Mouse (Mus musculus) splenic B cell, adult 2 months (primary cell): ENCODE measurements around the gene Mnt.
A peak's percentile ranks its signal among the peaks of the same experiment; 100 is the strongest.

Experiments used
- DNase-seq: peaks from one replicate; pipeline ENCODE4 v3.0.0-alpha.2; 2011; ENCODE audit warnings: low read depth, low spot score
- H3K27me3 ChIP-seq: 2 replicates; pipeline ENCODE4 v1.6.1; 2012; ENCODE audit warnings: mild to moderate bottlenecking, low read length, moderate library complexity, mixed read lengths; ENCODE audit not compliant: control insufficient read depth, poor library complexity, insufficient read depth, severe bottlenecking
- H3K36me3 ChIP-seq: 2 replicates; pipeline ENCODE4 v1.6.1; 2012; ENCODE audit warnings: mild to moderate bottlenecking, low read length, moderate library complexity, mixed read lengths; ENCODE audit not compliant: control insufficient read depth, poor library complexity, insufficient read depth, severe bottlenecking

The Mnt gene

GRCm38 (mm10) chr11:74837056-74837693 is 6.5 kb downstream of the Mnt start:
- Histone ChIP-seq H3K36me3 (no peaks in the 10 kb centered on the region), H3K27me3 (no peaks in the 10 kb centered on the region)
- DNase-seq, result no peak

DNA sequence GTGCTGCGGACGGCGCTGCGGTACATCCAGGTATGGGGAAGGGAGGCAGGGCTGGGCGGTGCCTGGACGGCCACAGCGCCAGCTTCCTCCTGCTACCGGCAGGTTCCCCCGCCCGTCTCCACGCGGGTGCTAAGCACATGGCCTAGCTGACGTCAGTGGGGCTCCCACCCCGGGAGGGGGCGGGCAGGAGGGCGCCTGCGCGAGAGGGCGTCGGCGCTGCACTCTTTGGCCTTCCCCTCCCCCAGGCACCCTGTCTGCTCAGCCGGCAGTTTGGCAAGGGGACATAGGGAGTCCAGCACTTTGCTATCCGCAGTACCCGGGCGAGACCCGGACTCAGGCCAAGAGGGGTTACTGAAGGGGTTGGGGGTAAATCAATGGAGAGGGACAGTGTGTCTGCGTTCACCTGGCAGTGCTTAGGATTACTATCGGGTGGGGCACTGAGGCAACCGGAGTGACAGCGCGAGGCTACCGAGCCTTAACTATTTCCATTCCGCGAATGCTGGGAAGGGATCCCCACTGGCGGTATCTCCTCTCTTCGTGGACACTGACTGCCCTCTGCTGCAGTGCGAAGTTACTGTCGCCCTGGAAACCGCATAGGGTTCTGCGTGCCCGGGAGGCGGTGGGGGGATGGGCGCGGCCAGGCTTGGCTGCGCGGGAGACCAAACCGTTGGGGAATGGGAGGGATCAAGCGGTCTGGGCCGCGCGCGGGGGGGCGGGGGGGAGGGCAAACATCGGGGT is 7.1 kb downstream of the Mnt start:
- peak; percentile 99 for DNase-seq
- Histone ChIP-seq H3K27me3 (no peaks in the 10 kb centered on the region), H3K36me3 (no peaks in the 10 kb centered on the region; the same call in 1 of the 2 replicates)

DNA sequence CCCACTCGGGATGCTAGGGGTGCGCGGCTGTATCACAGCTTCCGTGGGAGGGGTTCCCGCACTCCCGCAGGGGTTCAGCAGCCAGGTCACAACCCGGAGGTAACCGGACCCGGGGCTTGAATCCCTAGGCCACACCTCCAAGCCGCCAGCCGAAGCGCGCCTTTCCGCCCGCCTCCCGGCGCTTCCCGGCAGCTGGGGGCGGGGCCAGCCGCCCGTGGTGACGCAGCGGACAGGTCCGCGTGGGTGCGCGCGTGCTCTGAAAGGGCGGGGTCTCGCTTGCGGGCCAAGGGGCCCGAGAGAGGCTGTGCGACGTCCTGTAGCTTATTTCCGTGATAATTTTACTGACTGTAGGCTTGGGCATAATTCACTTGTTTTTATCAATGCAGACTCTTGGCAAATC is 7.7 kb downstream of the Mnt start:
- DNase-seq, result peak; percentile 98
- peaks cover 2% of the 10 kb centered on the region for H3K36me3 ChIP-seq

GRCm38 (mm10) chr11:74838971-74839370 is 8.3 kb downstream of the Mnt start:
- peak; percentile 91 for DNase-seq
- H3K27me3 ChIP-seq, result no peaks in the 10 kb centered on the region
- peaks cover 5% of the 10 kb centered on the region for H3K36me3 ChIP-seq

More for the DNA sequence above, 7.7 kb downstream of the Mnt start:
- no peaks in the 10 kb centered on the region for H3K27me3 ChIP-seq

- DNase-seq, result no peak
- Histone ChIP-seq H3K36me3 (peaks cover 9% of the 10 kb centered on the region), H3K27me3 (no peaks in the 10 kb centered on the region)
Measured at GRCm38 (mm10) chr11:74839860-74840715, 9.4 kb downstream of the Mnt start.

DNA sequence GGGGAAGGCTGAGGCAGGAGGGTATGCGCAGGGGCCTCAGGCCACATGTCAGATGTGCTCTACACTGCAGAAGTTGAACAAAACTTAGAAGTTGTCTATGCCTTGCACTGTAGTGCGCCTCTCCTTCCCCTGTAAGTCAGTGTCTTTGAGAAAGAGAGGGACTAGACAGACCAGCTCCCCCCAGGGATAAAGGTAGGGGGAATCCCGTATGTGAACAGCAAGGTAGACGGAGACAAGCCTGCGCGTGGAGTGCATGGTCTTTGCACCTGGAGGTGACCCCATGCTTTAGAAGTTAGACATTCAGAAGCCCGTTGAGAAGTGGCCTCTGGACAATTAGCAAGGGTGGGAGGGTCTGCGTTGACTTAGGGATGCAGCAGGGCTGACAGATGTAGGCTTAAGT is 10.0 kb downstream of the Mnt start:
- DNase-seq, result no peak
- Histone ChIP-seq H3K27me3 (no peaks in the 10 kb centered on the region), H3K36me3 (peaks cover 14% of the 10 kb centered on the region)

- Histone ChIP-seq H3K27me3 (no peaks in the 10 kb centered on the region), H3K36me3 (peaks cover 14% of the 10 kb centered on the region)
- DNase-seq, result no peak
Measured at GRCm38 (mm10) chr11:74841366-74841765, 10.6 kb downstream of the Mnt start.

GRCm38 (mm10) chr11:74842045-74842444 is 11.3 kb downstream of the Mnt start:
- peaks cover 14% of the 10 kb centered on the region for H3K36me3 ChIP-seq
- no peak for DNase-seq
- no peaks in the 10 kb centered on the region for H3K27me3 ChIP-seq

DNA sequence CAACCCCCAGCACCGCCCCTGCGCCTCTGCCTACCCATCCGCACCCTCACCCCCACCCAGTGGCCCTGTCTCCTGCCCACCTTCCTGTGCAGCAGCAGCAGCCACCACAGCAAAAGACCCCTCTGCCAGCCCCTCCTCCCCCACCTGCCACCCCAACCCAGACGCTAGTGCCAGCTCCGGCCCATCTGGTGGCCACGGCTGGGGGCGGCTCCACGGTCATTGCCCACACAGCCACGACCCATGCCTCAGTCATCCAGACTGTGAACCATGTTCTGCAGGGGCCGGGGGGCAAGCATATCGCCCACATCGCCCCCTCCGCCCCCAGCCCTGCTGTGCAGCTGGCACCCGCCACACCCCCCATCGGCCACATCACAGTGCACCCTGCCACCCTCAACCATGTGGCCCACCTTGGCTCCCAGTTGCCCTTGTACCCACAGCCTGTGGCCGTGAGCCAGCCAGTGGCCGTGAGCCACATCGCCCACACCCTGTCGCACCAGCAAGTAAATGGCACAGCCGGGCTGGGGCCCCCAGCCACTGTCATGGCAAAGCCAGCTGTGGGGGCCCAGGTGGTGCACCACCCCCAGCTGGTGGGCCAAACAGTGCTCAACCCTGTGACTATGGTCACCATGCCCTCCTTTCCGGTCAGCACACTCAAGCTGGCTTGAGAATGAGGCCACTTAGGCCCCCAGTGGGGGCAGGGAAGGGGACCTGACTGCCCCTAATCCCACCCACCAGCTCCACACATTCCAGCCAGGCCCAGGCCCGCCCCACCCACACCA is 12.1 kb downstream of the Mnt start:
- Histone ChIP-seq H3K36me3 (peaks cover 14% of the 10 kb centered on the region), H3K27me3 (no peaks in the 10 kb centered on the region)
- DNase-seq, result no peak

DNA sequence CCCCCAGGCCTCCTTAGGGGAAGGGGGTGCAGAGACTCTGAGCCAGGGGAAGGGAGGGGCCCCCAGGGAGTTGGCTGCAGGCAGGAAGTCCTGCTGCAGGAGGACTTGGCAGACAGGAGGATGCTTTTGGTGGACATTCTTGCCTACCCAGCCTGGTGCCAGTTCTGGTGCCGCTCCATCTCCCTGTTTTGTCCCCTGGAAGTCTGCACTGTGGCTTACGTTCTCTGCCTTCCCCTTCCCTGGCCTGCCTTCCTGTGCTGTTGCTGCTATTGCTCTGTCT is 12.7 kb downstream of the Mnt start:
- H3K36me3 ChIP-seq, result peaks cover 14% of the 10 kb centered on the region
- no peaks in the 10 kb centered on the region for H3K27me3 ChIP-seq
- no peak for DNase-seq

DNA sequence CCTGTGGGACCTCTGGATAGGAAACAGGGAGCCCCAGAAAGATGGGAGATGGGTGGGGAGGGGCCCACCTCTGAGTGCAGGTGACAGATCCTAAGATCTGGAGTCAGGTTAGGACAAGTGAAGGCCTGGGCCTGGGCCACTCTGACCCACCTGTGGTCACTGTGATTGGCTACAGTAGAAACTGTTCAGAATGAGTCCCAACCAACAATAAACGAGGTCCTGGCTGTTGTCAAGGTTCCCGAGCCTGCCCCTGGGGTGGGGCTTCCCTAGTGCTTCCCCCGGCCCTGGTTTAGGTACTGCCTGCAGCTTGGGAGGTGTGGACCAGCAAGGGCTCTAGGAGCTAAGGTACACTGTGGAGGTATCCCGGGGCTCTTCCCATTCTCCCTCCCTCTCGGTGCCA is 13.0 kb downstream of the Mnt start:
- no peak for DNase-seq
- Histone ChIP-seq H3K27me3 (no peaks in the 10 kb centered on the region), H3K36me3 (peaks cover 14% of the 10 kb centered on the region)

DNA sequence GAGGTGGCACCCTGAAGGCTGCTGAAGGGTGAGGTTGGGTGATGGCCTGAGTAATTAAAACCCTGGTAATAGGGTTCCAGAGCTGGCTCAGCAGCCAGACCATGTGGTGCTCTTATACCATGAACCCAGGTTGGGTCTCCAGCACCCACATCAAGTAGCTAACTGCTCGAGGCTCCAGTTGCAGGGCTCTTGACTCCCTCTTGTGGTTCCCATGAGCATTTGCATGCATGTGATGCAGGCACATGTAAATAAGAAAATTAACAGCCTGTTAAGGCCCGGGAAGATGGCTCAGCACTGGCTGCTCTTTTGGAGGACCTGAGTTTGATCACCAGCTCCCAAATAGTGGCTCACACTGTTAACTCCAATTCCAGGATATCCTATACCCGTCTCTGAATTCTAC is 15.1 kb downstream of the Mnt start:
- Histone ChIP-seq H3K36me3 (peaks cover 14% of the 10 kb centered on the region), H3K27me3 (no peaks in the 10 kb centered on the region)
- peak; percentile 58 for DNase-seq

DNA sequence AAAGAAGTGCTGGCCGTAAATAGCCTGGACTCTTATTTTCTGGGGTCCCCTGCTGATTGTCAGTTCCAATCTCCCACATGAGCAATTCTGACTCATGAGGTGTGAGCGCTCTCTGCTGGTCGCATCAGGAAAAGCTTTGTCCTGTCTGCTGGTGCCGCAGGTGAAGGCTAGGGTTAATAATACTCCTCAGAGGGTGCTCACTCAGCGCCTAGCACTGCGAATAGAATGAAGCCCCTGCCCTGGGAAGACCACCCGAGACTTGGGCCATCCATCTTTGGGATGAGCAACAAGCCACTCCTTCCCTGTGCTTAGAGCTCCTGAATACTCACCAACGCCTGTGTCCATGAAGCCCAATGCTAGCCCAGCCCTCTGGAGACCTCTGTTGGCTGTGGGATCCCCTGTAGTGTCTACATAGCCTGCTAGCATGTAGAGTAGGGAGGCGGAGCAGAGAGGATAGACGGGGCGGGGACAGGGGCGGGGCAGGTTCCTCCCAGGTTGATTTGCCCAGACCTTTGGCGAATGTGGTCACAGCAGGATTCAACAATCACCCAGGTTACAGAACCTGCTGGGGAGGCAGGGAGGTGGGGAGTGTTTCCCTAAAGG is 17.3 kb downstream of the Mnt start:
- H3K36me3 ChIP-seq, result peaks cover 15% of the 10 kb centered on the region
- peak; percentile 89 for DNase-seq
- no peaks in the 10 kb centered on the region for H3K27me3 ChIP-seq

- H3K27me3 ChIP-seq, result no peaks in the 10 kb centered on the region
- DNase-seq, result no peak
- H3K36me3 ChIP-seq, result 0 out of 2 replicates have a peak, but pooled peaks cover 3% of the 10 kb centered on the region
Measured at GRCm38 (mm10) chr11:74850998-74851661, 20.4 kb downstream of the Mnt start.
